Mouse (Mus musculus) liver, embryonic 16.5 days (tissue): ENCODE measurements around the gene Mageb16. TPM values are rescaled to one million over a fixed set of nuclear protein-coding genes. Genes with fewer than 3 reads are reported as not detected.

Source experiments
- ATAC-seq: fragments of 200-750 bp; cut with Nextera tagmentation; 2 replicates; pipeline ENCODE4 v1.8.0; 2017; ENCODE audit warnings: low read depth, mild to moderate bottlenecking, moderate number of reproducible peaks, moderate library complexity
- H3K27ac ChIP-seq: fragments of 300-500 bp; sonication (generic); 2 replicates; pipeline ENCODE4 v1.5.1; 2014; ENCODE audit warnings: mild to moderate bottlenecking, low read length
- H3K27me3 ChIP-seq: fragments of 300-500 bp; sonication (generic); 2 replicates; pipeline ENCODE4 v1.6.1; 2014; ENCODE audit warnings: low read depth, low read length, mixed read lengths; ENCODE audit not compliant: control insufficient read depth, insufficient read depth
- H3K36me3 ChIP-seq: fragments of 300-500 bp; sonication (generic); 2 replicates; pipeline ENCODE4 v1.6.1; 2014; ENCODE audit warnings: mild to moderate bottlenecking; ENCODE audit not compliant: control insufficient read depth, insufficient read depth
- H3K4me1 ChIP-seq: fragments of 300-500 bp; sonication (generic); 2 replicates; pipeline ENCODE4 v1.6.1; 2014; ENCODE audit warnings: low read depth, low read length, mixed read lengths; ENCODE audit not compliant: control insufficient read depth
- H3K4me2 ChIP-seq: fragments of 300-500 bp; sonication (generic); 2 replicates; pipeline ENCODE4 v1.6.1; 2014; ENCODE audit warnings: low read depth, low read length, mixed read lengths
- H3K4me3 ChIP-seq: fragments of 300-500 bp; sonication (generic); 2 replicates; pipeline ENCODE4 v1.5.1; 2014; ENCODE audit warnings: low read depth, mild to moderate bottlenecking, low read length
- H3K9ac ChIP-seq: fragments of 300-500 bp; sonication (generic); 2 replicates; pipeline ENCODE4 v1.6.1; 2014; ENCODE audit warnings: low read depth, low read length
- H3K9me3 ChIP-seq: fragments of 300-500 bp; sonication (generic); replicated peaks from 2 replicates; pipeline ENCODE4 v1.6.1; 2016; ENCODE audit warnings: low read length; ENCODE audit not compliant: control insufficient read depth
- WGBS: fragments of 180-500 bp; shearing (Covaris S2); extraction: QIAGEN DNeasy Blood & Tissue Kit; methylation state at CpG from one replicate; pipeline ENCODE4 v1.1.7; 2014; ENCODE audit not compliant: insufficient replicate concordance; 5-methylcytosine and 5-hydroxymethylcytosine counted together
- polyA plus RNA-seq: library from polyadenylated mRNA; unstranded; fragments of >200 nt; fragmentation: Nextera tagmentation; extraction: Ambion mirVana; gene quantifications from 2 replicates; pipeline ENCODE4 v1.2.1, GENCODE M21; 2015

Mageb16 gene
- 1.6 and 1.8 TPM in 2 replicates for polyA plus RNA-seq

- H3K9me3 ChIP-seq: no peaks in the 10 kb centered on the region
- ATAC-seq: no peak
- WGBS: 43% methylated on average over 8 of the region's 8 CpGs
Measured at GRCm38 (mm10) chrX:79671411-79671810, at the start of gene Mageb16. Gene Mageb16 (minus strand): TSS chrX:79671435.

GRCm38 (mm10) chrX:79651091-79651490 is 20.1 kb downstream of the Mageb16 start:
- no peaks in the 10 kb centered on the region for H3K27me3 ChIP-seq
- no peaks in the 10 kb centered on the region for H3K9me3 ChIP-seq
- no peaks in the 10 kb centered on the region for H3K4me1 ChIP-seq
- no peaks in the 10 kb centered on the region for H3K36me3 ChIP-seq
- no peak overlapping the region for H3K9ac ChIP-seq
- no peak for ATAC-seq
- H3K27ac ChIP-seq: no peak overlapping the region
- H3K4me2 ChIP-seq: no peak overlapping the region
- 27% methylated on average over 2 of the region's 2 CpGs for WGBS
- H3K4me3 ChIP-seq: no peak overlapping the region

More at GRCm38 (mm10) chrX:79671411-79671810, at the start of gene Mageb16:
- H3K9ac ChIP-seq: no peak within 1 kb of the TSS
- H3K27ac ChIP-seq: no peak within 1 kb of the TSS
- H3K36me3 ChIP-seq: no peaks in the 10 kb centered on the region
- no peak within 1 kb of the TSS for H3K4me2 ChIP-seq
- no peaks in the 10 kb centered on the region for H3K4me1 ChIP-seq
- H3K4me3 ChIP-seq: no peak within 1 kb of the TSS
- H3K27me3 ChIP-seq: no peaks in the 10 kb centered on the region

GRCm38 (mm10) chrX:79635396-79635795 is 35.8 kb downstream of the Mageb16 start:
- H3K4me2 ChIP-seq: no peak overlapping the region
- no peak overlapping the region for H3K27ac ChIP-seq
- no peak overlapping the region for H3K9ac ChIP-seq
- ATAC-seq: no peak
- no peaks in the 10 kb centered on the region for H3K27me3 ChIP-seq
- no peaks in the 10 kb centered on the region for H3K36me3 ChIP-seq
- no peaks in the 10 kb centered on the region for H3K4me1 ChIP-seq
- H3K4me3 ChIP-seq: no peak overlapping the region
- WGBS: 70% methylated on average over 15 of the region's 15 CpGs
- H3K9me3 ChIP-seq: no peaks in the 10 kb centered on the region

- H3K36me3 ChIP-seq: no peaks in the 10 kb centered on the region
- no peaks in the 10 kb centered on the region for H3K9me3 ChIP-seq
- no peak overlapping the region for H3K9ac ChIP-seq
- no peak for ATAC-seq
- H3K27me3 ChIP-seq: no peaks in the 10 kb centered on the region
- no peak overlapping the region for H3K4me3 ChIP-seq
- H3K4me1 ChIP-seq: no peaks in the 10 kb centered on the region
- H3K4me2 ChIP-seq: no peak overlapping the region
- WGBS: 39% methylated on average over 2 of the region's 2 CpGs
- no peak overlapping the region for H3K27ac ChIP-seq
Measured at GRCm38 (mm10) chrX:79606462-79606861, 64.8 kb downstream of the Mageb16 start.

Other genes starting within 250 kb of the Mageb16 start
- 0.01 TPM in 1 of 2 replicates, not detected in the other for gene Gm7173, start 154.2 kb downstream of the Mageb16 start, polyA plus RNA-seq